Mouse (Mus musculus) activated CD4-positive, CD25-positive, alpha-beta regulatory T cell, adult 4 months (primary cell): ENCODE data around the gene Slc2a1. TPM values are rescaled to one million over a fixed set of nuclear protein-coding genes. Genes with fewer than 3 reads are reported as not detected.

ENCODE experiments used
- ATAC-seq: one replicate; pipeline ENCODE4 v1.8.0; 2017
- polyA plus RNA-seq, 2 experiments: library from polyadenylated mRNA; unstranded; fragments of 100-300 nt; shearing (Covaris generic); gene quantifications; one replicate each; pipeline ENCODE4 v1.2.1; 2017

Gene Slc2a1
- polyA plus RNA-seq, 2 experiments from 2014 or later, result 27.6 to 29.1 TPM

GRCm38 (mm10) chr4:119131189-119131910 is 22.8 kb downstream of the Slc2a1 start:
- ATAC-seq, result no peak

GRCm38 (mm10) chr4:119133306-119133705 is 24.8 kb downstream of the Slc2a1 start:
- no peak for ATAC-seq

GRCm38 (mm10) chr4:119133860-119134259 is 25.3 kb downstream of the Slc2a1 start:
- no peak for ATAC-seq

GRCm38 (mm10) chr4:119137313-119137712 is 28.8 kb downstream of the Slc2a1 start:
- ATAC-seq, result no peak

- no peak for ATAC-seq
Observed at GRCm38 (mm10) chr4:119138171-119138570, 29.7 kb downstream of the Slc2a1 start.

- no peak for ATAC-seq
Observed at GRCm38 (mm10) chr4:119138776-119139175, 30.3 kb downstream of the Slc2a1 start.

GRCm38 (mm10) chr4:119140126-119140525 is 31.6 kb downstream of the Slc2a1 start:
- ATAC-seq, result peak; percentile 80

- no peak for ATAC-seq
Observed at GRCm38 (mm10) chr4:119141191-119141590, 32.7 kb downstream of the Slc2a1 start.

- no peak for ATAC-seq
Observed at GRCm38 (mm10) chr4:119142230-119142871, 33.8 kb downstream of the Slc2a1 start.

- ATAC-seq, result no peak
Observed at GRCm38 (mm10) chr4:119146816-119147215, 38.3 kb downstream of the Slc2a1 start.

- ATAC-seq, result no peak
Observed at GRCm38 (mm10) chr4:119147347-119147746, 38.8 kb downstream of the Slc2a1 start.

GRCm38 (mm10) chr4:119148741-119149140 is 40.2 kb downstream of the Slc2a1 start:
- ATAC-seq, result no peak

- ATAC-seq, result no peak
Observed at GRCm38 (mm10) chr4:119157186-119157585, 48.7 kb downstream of the Slc2a1 start.

- no peak for ATAC-seq
Observed at GRCm38 (mm10) chr4:119157891-119158290, 49.4 kb downstream of the Slc2a1 start.

GRCm38 (mm10) chr4:119161358-119161757 is 52.8 kb downstream of the Slc2a1 start:
- no peak for ATAC-seq

- no peak for ATAC-seq
Observed at GRCm38 (mm10) chr4:119162990-119163389, 54.5 kb downstream of the Slc2a1 start.

GRCm38 (mm10) chr4:119165916-119166315 is 57.4 kb downstream of the Slc2a1 start:
- no peak for ATAC-seq

- no peak for ATAC-seq
Observed at GRCm38 (mm10) chr4:119167068-119167467, 58.6 kb downstream of the Slc2a1 start.

GRCm38 (mm10) chr4:119167663-119168062 is 59.2 kb downstream of the Slc2a1 start:
- ATAC-seq, result peak; percentile 88

GRCm38 (mm10) chr4:119172919-119173650 is 64.6 kb downstream of the Slc2a1 start:
- ATAC-seq, result no peak

GRCm38 (mm10) chr4:119173851-119174453 is 65.4 kb downstream of the Slc2a1 start, which contains the start of gene Zfp691:
TSS of gene Zfp691 (minus strand) at chr4:119174195.
- ATAC-seq, result peak; percentile 100

- no peak for ATAC-seq
Observed at GRCm38 (mm10) chr4:119177702-119178101, 69.2 kb downstream of the Slc2a1 start.

- no peak for ATAC-seq
Observed at GRCm38 (mm10) chr4:119178331-119178730, 69.8 kb downstream of the Slc2a1 start.
